Mouse (Mus musculus) cerebellum, adult (tissue): ENCODE measurements at regions not wholly inside any gene's neighbourhood (a gene's known extent, or its start where the extent isn't known, plus 50 kb on each side); places are given as distances from the start of the nearest gene placed in this dataset.

ENCODE experiments used
- ATAC-seq: cut with Nextera tagmentation; 2 replicates; pipeline ENCODE4 v1.9.2; 2017; ENCODE audit warnings: mild to moderate bottlenecking, moderate library complexity, mixed read lengths; ENCODE audit not compliant: insufficient number of reproducible peaks, low FRiP score, low TSS enrichment

DNA sequence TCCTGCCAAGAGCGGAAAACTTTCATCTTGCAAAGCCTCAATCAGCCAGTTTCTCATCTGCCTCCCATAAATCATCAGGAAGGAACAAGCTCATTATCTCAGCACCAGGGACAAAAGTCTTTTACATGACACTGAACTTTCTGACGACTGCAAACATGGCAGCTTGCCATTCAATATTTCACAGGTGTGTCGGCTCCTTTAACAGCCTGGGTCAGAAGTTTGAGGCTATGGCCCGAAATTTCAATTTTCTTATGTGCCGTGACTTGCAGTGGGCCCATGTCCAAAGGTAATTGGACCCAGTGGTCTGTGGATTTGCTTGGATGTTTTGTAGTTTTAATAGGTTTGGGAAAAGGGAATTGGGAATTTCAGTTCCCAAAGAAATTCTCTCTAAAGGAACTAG is 330.3 kb upstream of the Sel1l start:
- no peak for ATAC-seq

DNA sequence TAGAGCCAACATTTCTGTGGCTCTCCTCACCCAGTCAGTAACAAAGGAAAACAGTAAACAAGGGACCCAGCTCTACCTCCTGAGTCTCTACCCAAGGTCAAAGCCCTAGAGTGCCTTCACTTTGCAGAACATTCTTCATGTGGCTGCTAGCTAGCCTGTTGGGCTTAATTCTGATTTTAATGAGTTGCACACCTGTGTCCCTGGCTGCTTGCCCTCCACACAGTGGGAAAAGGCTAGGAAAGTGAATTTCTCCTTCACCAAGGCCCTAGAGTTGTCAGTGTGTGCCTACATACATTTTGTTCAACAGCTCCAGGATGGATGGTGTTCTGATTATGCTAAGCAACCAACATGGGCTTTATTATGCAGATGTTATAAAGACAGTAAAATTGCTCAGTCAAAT is 307.8 kb upstream of the Sel1l start:
- ATAC-seq: no peak

DNA sequence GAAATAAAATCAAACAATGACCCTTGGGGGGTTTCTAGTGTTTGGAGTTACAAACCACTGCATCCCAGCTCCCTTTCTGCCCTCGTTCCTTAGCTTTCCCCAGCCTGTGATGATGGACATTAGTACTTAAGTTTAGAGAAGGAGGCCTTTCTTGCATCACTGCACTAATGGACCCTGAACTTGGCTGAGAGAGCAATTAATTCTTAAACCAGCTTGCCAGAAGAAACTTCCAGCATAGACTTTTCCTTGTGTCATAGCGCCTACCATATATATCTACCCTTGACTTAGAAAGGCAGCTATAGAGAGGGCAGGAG is 303.9 kb upstream of the Sel1l start:
- no peak for ATAC-seq

DNA sequence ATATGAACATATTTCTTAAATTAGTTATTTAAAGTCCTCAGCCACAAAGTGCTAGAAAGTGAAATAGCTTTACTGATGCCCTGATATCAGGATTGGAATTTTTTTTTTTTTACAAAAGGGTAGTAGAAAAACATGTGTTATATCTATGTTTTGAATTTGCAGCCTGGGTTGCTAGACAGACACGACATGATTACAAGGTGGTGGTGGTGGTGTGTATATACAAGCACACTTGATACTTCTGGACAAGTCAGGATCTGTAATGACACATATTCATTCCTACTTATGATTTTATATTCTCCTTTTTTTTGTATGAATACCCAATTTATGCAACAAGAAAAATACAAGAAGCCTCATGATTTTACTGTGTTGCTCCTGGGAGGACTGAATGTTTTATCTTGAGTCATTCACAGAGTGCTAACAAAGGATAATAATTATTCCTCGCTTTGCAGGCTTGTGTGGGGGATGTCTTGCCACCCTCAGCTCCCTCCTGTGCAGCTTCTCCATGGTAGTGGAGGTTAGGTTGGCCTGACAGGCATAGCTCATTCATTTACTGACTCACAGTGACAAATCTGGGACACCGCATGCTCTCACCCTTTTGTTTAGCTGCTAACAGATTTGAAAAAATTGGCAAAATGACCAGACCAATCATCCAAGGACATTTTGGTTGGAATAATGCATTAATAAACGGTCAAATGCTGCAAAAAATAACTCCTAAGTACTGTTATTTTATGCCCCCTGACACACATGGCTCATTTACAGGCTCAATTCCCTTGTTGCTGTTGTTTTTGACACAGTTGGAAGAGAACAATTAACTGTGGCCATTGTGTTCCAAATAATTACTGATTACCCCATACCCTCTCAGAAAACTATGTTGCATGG is 303.3 kb upstream of the Sel1l start:
- 0 out of 2 replicates have a peak, but pooled peaks have one; percentile 20 for ATAC-seq

DNA sequence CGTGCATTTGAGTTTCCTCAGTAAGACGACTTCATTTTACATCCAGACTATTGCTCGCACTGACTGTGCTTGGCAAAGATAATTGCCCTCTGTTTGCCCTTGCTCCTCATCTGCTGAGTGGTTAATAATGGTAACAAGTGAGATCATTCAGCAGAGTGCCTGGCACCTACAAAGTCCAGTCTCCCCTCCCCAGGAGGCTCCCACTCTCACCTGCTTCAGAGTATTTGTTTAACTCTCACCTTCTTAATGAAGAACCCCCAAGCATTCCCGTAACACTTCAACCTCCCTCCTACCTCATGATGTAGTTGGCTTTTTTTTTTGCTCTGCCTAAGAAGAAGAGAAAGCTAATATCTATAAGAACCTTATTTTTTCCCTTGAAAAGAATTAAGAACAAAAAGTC is 288.6 kb upstream of the Sel1l start:
- ATAC-seq: no peak

DNA sequence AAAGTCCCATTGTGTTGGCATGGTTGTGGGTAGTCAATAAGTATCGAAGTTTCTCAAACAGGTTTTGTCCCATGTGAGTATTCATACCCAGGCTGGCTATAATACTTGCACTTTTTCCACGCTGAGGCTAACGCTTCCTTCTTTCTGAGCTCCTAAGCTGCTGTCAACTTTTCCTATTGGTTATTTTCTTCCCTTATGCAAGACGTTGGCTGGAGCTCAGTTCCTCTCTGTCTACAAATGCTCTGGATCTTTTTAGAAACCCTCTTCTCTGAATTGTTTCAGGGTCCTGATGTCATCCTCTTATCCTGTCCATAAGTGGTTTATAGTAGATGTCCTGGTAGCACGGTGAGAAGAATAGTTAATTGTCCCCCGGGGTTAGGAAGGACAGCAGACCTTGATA is 278.7 kb upstream of the Sel1l start:
- no peak for ATAC-seq

DNA sequence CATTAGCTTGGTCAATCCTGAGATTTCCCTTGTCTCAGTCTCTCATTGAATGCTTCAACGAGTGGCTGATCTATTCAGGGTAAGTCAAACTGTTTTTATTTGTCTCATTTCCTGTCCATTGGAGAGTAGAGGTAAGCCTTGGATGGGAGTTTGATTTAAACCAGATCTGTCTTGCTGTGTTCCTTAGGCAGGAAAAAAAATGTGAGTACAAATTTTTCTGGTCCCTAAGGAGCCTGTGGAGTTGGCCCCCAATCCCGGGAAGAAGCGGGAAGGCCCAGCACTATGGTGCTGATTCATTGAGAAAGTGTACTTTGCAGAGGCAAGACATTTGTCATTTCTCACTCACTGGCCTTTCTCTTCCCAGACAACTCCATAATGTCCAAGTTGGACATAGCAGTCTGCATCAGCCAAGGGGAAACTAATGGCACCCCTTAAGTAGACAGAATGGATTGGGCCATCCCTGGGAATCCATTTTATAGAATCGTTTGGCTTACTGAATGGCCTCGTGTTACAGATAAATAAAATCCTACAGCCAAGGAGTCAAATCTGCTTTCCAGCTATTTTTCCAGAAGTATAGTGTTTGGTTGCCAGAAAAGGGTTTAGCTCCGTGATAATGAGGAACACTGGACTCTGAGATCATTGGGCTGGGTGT is 271.3 kb upstream of the Sel1l start:
- no peak for ATAC-seq

DNA sequence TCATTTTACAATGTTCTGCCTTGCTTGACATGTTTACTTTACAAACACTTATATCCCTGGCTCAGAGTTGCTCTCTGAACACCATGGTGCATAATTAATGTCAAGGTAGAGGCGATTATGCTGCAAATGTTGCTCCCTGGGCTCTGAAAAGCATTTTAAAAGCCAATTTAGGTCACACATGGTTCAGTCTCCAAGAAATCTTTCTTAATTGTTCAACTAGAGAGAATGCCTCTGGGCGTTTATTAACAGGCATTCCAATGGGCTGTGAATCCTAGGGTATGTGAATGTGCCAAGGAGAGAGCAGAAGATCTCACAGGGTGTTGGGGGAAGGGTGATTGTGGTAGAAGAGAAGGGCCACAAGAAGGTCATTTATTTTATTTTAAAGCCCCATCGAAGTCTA is 260.7 kb upstream of the Sel1l start:
- ATAC-seq: no peak; the same call in 1 of the 2 replicates

DNA sequence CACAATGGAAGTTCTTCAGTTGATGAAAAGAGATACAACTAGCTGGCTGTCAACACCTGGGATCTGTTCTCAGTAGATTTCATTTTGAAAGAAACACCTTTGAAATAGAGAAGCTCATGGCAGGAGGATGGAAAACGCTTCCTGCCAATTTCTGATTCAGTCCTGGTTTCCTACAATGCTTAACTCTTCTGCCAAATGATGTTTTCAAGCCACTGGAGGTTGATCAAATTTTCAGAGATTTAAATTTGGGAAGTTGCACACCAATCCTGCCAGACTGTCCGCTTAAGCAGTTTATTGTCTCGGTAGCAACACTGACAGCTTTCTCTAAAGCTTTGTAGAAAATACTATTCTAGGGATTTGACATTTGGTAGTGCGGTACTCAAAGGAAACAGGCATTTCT is 251.1 kb upstream of the Sel1l start:
- ATAC-seq: no peak

DNA sequence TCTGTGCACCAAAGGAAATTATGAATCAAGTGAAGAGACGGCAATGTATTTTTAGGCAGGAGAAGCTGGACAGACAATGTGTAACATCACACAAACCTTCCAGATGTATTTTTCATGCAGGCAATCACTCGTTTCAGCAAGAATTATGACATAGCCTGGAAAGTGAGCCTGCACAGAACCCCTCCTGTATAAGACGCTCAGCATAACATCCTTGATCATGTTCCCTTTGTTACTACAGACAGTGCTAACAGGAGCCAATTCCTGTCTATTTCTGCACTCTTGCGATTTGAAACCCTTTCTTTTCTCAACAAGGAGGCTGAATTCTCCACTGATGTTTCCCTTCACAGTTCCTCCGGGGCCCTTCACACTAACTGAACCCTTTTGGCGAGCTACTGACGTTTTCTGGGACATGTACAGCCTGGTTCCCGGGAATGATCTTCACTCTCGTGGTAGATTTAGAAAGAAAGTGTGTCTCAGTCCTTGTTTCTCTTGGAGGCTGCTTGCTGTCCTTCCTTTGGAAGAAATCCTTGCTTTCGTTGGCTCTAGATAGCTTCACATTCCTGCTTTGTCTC is 243.9 kb upstream of the Sel1l start:
- ATAC-seq: no peak

DNA sequence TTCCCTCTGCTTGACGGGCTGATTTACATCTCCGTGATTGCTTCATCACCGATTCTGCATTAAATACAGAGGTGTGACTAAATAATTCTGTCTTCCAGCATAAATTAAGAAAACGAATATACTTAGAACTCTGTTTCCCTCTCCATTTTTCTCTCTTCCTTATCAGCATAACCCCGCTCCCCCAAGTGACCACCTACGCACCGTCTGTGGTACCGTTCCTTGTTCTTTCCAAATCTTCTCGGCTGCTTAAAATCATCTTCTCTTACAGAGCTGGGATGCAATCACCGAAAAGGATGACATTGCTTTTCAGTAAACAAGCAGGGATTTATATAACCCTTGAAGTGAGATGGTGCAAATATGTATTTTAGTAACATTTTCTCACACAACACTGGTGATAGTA is 224.3 kb upstream of the Sel1l start:
- ATAC-seq: no peak

DNA sequence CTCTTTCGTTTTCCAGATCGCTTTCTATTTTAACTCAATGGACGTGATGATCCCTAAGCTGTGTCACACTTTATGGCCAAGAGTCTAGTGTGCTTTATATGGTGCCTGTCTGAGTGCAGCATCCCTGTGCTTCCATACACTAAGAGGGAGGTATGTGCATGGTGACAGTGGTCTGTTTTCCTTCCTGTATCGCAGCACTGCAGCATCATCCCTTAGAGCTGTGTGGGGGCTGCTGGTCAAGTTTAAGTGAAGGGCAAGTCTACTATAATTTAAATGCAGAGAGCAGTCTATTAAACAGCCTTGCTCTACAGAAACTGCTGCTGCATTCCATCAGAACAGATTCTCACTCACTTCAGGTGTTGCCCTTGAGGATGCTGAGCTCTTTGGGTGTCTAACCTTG is 213.8 kb upstream of the Sel1l start:
- ATAC-seq: no peak

DNA sequence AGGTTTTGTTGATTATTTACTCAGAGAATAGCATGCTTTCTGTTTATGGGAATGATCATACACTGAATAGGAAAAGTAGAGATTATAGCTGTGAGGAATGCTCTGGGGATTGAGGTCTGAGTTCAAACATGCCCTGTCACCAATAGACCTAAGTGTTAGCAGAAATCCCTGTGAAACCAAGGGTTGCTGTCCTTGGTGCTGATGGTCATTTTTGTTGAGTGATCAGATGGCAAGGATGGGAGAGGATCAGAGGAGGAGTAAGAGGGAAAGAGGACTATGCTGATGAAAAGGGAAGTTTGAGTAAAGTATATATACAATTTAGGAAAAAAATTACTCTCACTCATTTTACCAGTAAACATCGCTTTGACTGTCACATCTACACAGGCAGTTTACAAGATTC is 191.5 kb upstream of the Sel1l start:
- ATAC-seq: no peak

DNA sequence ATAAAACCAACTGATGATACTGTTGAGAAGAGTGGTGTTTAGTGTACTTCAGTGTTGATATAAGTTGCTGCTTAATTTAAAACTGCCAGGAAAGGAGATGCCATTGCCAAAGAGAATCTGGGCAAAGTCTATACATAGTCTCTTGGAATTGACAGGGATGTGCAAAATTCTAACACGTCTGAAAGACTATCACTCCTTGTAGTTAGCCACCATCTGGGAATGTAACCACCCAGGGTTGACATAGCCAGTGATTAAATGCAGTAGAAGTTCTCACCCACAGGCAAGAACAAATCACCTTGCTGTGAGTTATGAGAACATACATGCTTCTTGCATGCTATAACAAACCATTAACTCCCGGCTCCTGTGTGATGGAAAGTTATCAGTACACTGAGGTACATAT is 180.2 kb upstream of the Sel1l start:
- no peak for ATAC-seq

DNA sequence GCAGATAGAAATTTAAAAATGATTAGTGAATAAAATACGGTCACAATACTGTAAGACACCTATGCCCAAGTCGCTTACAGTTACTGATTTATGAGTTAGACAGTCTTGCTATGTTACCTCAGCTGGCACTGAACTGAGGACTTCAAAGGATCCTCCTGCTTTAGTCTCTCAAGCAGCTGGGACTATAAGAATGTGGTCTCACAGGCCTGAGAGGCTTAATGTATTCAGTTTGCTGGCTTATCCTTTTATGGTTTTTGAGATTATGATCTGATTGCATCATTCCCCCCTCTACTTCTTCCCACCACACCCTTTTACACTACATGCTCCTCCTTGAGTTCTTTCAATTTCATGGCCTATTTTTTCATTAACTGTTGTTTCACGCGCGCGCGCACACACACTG is 179.4 kb upstream of the Sel1l start:
- no peak for ATAC-seq

DNA sequence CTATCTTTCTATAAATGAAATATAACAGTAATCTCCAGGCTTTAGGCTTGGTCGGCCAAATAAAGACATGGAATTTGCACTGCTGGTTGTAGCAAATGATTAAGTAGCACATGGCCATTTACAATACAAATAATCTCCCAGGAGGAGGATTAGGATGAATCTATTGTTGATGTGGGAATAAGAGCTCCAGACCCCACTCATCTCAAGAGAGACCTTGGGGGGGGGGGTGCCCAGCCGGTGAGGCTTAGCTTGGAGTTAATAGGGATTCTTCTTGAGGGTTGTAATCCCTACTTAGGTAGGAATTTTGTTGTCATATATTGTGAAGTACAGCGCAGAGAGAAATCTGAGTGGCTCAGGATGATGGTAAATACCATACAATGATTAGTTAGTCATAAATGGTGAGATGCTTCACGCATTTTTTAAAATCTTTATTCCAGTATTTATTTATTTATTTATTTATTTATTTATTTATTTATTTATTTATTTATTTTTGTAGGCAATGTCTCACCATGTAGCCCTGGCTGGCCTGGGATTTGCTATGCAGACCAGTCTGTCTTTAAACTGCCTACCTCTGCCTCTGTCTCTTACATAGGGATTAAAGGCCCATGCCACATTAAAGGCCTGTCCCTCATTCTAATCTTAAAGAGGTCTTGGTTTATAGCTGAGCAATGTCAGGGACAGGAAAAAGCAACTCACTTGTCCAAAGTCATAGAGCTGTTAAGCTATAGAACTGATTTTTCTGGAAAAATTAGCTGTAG is 175.7 kb upstream of the Sel1l start:
- ATAC-seq: no peak

DNA sequence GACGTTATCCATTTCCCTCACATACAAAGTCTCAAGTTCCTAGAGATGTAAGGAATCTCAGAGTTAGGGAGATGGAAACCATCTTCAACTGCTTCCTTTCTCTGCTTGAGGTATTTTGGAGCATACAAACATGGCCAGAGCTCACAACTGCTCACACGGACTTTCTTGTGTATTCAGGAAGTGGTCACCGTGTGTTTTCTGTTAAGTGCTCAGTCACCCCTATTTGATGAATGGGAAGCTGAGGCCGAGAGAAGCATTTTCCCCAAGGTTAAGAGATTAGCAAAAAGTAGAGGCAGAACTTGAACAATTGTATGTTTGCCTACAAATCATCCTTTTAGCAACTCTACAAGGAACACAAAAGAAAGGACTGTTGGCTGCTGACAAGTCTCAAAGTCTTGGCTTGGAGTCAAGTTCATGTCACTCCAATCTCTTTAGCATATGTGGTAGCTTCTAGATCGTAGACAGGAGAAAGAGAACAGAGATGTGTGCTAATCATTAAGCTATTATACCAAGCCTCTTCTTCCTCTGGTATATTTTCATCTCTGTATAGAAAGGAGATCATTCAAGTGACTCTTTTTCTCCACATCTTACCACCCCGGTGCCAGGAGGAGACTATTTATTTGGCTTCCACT is 170.8 kb upstream of the Sel1l start:
- ATAC-seq: no peak

DNA sequence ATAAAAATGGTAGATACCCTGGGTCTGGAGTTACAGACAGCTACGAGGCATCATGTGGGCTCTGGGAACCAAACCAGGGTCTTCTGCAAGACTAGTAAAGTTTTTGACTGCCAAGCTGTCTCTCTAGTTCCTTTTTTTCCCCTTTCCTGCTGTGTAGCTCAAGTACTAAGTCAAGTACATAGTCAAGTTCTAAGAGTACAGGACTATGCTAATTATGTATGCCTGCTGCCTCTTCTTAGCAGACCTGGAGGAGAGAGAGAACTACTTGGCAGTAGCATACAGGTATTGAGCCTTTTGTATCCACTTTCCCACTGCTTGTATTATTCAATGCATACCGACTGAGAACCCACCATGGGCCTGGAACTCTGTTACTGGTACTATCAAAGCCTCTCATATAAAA is 166.4 kb upstream of the Sel1l start:
- no peak for ATAC-seq

DNA sequence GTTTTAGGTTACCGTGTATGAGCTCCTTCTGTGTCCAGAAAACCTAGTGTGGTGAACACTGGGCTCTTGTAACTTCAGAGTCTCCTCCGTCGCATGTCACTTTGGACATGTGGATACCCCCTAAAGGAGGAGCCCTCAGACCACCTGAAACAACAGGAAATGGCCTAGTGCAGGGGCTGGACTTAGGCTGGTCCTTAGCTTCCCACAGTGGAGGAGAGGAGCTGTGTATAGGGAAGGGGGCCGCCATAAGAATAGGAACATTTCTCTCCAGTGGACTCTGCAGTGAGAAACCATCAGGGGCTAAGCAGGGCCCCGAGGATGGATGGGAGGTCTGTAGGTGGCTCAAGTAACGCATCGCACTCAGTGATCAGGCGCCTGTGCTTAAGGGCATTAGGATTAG is 165.0 kb upstream of the Sel1l start:
- no peak for ATAC-seq

DNA sequence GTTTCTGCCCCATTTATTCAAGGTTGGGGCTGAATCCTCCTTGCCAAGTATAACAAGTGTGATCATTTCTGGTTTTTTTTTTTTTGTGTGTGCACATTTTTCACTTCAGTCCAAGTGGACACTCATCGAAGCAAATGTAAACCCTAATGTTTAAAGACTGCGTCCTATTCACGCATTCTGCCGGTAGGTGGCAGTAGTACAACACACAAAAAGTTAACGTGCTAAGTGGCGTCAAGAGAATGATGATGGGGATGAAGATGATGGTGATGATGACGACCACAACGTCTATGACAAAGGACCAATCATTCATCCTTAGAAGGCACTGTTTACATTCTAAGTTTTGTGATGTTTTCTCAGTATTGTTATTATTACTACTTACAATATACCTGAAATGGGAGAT is 164.3 kb upstream of the Sel1l start:
- no peak for ATAC-seq
